Mouse (Mus musculus) heart, embryonic 15.5 days (tissue): Measurements from ENCODE around the gene 1700016K19Rik. TPM values are rescaled to one million over a fixed set of nuclear protein-coding genes. Genes with fewer than 3 reads are reported as not detected.

Experiments
- ATAC-seq: fragments of 200-750 bp; cut with Nextera tagmentation; replicated peaks from 2 replicates; pipeline ENCODE4 v1.8.0; 2017; ENCODE audit warnings: low read depth, moderate TSS enrichment; ENCODE audit not compliant: insufficient number of reproducible peaks, insufficient read depth, low FRiP score
- H3K27ac ChIP-seq: fragments of 300-500 bp; sonication (generic); 2 replicates; pipeline ENCODE4 v1.5.1; 2015; ENCODE audit warnings: mild to moderate bottlenecking, inconsistent platforms
- H3K27me3 ChIP-seq: fragments of 300-500 bp; sonication (generic); 2 replicates; pipeline ENCODE4 v1.6.1; 2015; ENCODE audit warnings: inconsistent platforms
- H3K36me3 ChIP-seq: fragments of 300-500 bp; sonication (generic); 2 replicates; pipeline ENCODE4 v1.6.1; 2015; ENCODE audit warnings: mild to moderate bottlenecking, inconsistent platforms
- H3K4me1 ChIP-seq: fragments of 300-500 bp; sonication (generic); replicated peaks from 2 replicates; pipeline ENCODE4 v1.6.1; 2015; ENCODE audit warnings: inconsistent platforms
- H3K4me2 ChIP-seq: fragments of 300-500 bp; sonication (generic); 2 replicates; pipeline ENCODE4 v1.6.1; 2015; ENCODE audit warnings: inconsistent platforms, mild to moderate bottlenecking, moderate library complexity
- H3K4me3 ChIP-seq: fragments of 300-500 bp; sonication (generic); 2 replicates; pipeline ENCODE4 v1.5.1; 2015; ENCODE audit warnings: mild to moderate bottlenecking, inconsistent platforms
- H3K9ac ChIP-seq: fragments of 300-500 bp; sonication (generic); 2 replicates; pipeline ENCODE4 v1.6.1; 2015; ENCODE audit warnings: mild to moderate bottlenecking, inconsistent platforms
- H3K9me3 ChIP-seq: fragments of 300-500 bp; sonication (generic); replicated peaks from 2 replicates; pipeline ENCODE4 v1.6.1; 2016; ENCODE audit warnings: inconsistent platforms
- WGBS: fragments of 180-500 bp; shearing (Covaris S2); methylation state at CpG from one replicate; pipeline ENCODE4 v1.1.7; 2015; ENCODE audit warnings: mixed read lengths; 5-methylcytosine and 5-hydroxymethylcytosine counted together
- polyA plus RNA-seq: library from polyadenylated mRNA; unstranded; fragments of >200 nt; fragmentation: Nextera tagmentation; extraction: Ambion mirVana; gene quantifications from 2 replicates; pipeline ENCODE4 v1.2.1, GENCODE M21; 2015

1700016K19Rik gene
- polyA plus RNA-seq, 1 experiment from 2014 or later: 0.18 TPM

GRCm38 (mm10) chr11:76037581-76038294, 38.0 kb downstream of the 1700016K19Rik start:
- 40% methylated on average over 6 of the region's 6 CpGs for WGBS
- no peak for ATAC-seq
- Histone ChIP-seq H3K27me3 (no peaks in the 10 kb centered on the region), H3K4me1 (peaks cover 15% of the 10 kb centered on the region), H3K4me2 (no peak overlapping the region), H3K27ac (no peak overlapping the region), H3K9ac (no peak overlapping the region), H3K4me3 (no peak overlapping the region), H3K9me3 (no peaks in the 10 kb centered on the region), H3K36me3 (no peaks in the 10 kb centered on the region)

- Histone ChIP-seq H3K4me2 (no peak overlapping the region), H3K27ac (no peak overlapping the region), H3K27me3 (no peaks in the 10 kb centered on the region), H3K4me3 (no peak overlapping the region), H3K36me3 (no peaks in the 10 kb centered on the region), H3K4me1 (peaks cover 20% of the 10 kb centered on the region), H3K9me3 (no peaks in the 10 kb centered on the region), H3K9ac (no peak overlapping the region)
- WGBS: 77% methylated on average over 3 of the region's 3 CpGs
- ATAC-seq: no peak
These were observed 39.8 kb downstream of the 1700016K19Rik start for GRCm38 (mm10) chr11:76039271-76040053.

GRCm38 (mm10) chr11:76040106-76040505, 40.4 kb downstream of the 1700016K19Rik start:
- Histone ChIP-seq H3K27ac (no peak overlapping the region), H3K9me3 (no peaks in the 10 kb centered on the region), H3K4me1 (peaks cover 20% of the 10 kb centered on the region), H3K27me3 (no peaks in the 10 kb centered on the region), H3K4me3 (no peak overlapping the region), H3K9ac (no peak overlapping the region), H3K4me2 (no peak overlapping the region), H3K36me3 (no peaks in the 10 kb centered on the region)
- WGBS: 81% methylated on average over 8 of the region's 8 CpGs
- ATAC-seq: no peak

GRCm38 (mm10) chr11:76040761-76041376, 41.2 kb downstream of the 1700016K19Rik start:
- Histone ChIP-seq H3K27me3 (no peaks in the 10 kb centered on the region), H3K27ac (no peak overlapping the region)
- WGBS: 81% methylated on average over 4 of the region's 4 CpGs

GRCm38 (mm10) chr11:76042041-76042638, 42.4 kb downstream of the 1700016K19Rik start:
- no peaks in the 10 kb centered on the region for H3K9me3 ChIP-seq
- no peaks in the 10 kb centered on the region for H3K36me3 ChIP-seq
- H3K4me3 ChIP-seq: no peak overlapping the region
- peaks cover 20% of the 10 kb centered on the region for H3K4me1 ChIP-seq
- H3K27me3 ChIP-seq: no peaks in the 10 kb centered on the region
- no peak overlapping the region for H3K4me2 ChIP-seq
- peak overlapping the region; percentile 57 for H3K27ac ChIP-seq
- H3K9ac ChIP-seq: no peak overlapping the region
- ATAC-seq: no peak
- 51% methylated on average over 10 of the region's 10 CpGs for WGBS

More at GRCm38 (mm10) chr11:76040761-76041376, 41.2 kb downstream of the 1700016K19Rik start:
- H3K4me2 ChIP-seq: no peak overlapping the region
- no peaks in the 10 kb centered on the region for H3K9me3 ChIP-seq
- H3K4me1 ChIP-seq: peaks cover 20% of the 10 kb centered on the region
- ATAC-seq: no peak
- H3K36me3 ChIP-seq: no peaks in the 10 kb centered on the region
- H3K9ac ChIP-seq: no peak overlapping the region
- H3K4me3 ChIP-seq: no peak overlapping the region

GRCm38 (mm10) chr11:76042882-76043281, 43.2 kb downstream of the 1700016K19Rik start:
- H3K9ac ChIP-seq: no peak overlapping the region
- WGBS: 14% methylated on average over 5 of the region's 5 CpGs
- ATAC-seq: peak; percentile 71; the same call in 1 of the 2 replicates
- H3K4me2 ChIP-seq: no peak overlapping the region
- no peak overlapping the region for H3K4me3 ChIP-seq
- H3K9me3 ChIP-seq: no peaks in the 10 kb centered on the region
- H3K27ac ChIP-seq: peak overlapping the region; percentile 57
- H3K27me3 ChIP-seq: no peaks in the 10 kb centered on the region
- H3K4me1 ChIP-seq: peaks cover 20% of the 10 kb centered on the region
- no peaks in the 10 kb centered on the region for H3K36me3 ChIP-seq

- Histone ChIP-seq H3K9ac (no peak overlapping the region), H3K27me3 (no peaks in the 10 kb centered on the region), H3K4me1 (peaks cover 20% of the 10 kb centered on the region), H3K27ac (no peak overlapping the region), H3K9me3 (no peaks in the 10 kb centered on the region), H3K4me3 (no peak overlapping the region), H3K36me3 (no peaks in the 10 kb centered on the region), H3K4me2 (no peak overlapping the region)
- 83% methylated on average over 6 of the region's 6 CpGs for WGBS
- ATAC-seq: no peak
These were observed 44.8 kb downstream of the 1700016K19Rik start for GRCm38 (mm10) chr11:76044468-76044867.

GRCm38 (mm10) chr11:76045367-76045766, 45.7 kb downstream of the 1700016K19Rik start:
- Histone ChIP-seq H3K27ac (0 out of 2 replicates have a peak overlapping the region, but pooled peaks have one; percentile 18), H3K4me2 (no peak overlapping the region), H3K4me1 (peaks cover 20% of the 10 kb centered on the region), H3K36me3 (no peaks in the 10 kb centered on the region), H3K9ac (no peak overlapping the region), H3K9me3 (no peaks in the 10 kb centered on the region), H3K27me3 (no peaks in the 10 kb centered on the region), H3K4me3 (no peak overlapping the region)
- ATAC-seq: no peak
- 67% methylated on average over 6 of the region's 6 CpGs for WGBS

GRCm38 (mm10) chr11:76050509-76050908, 50.8 kb downstream of the 1700016K19Rik start:
- H3K27ac ChIP-seq: no peak overlapping the region
- 45% methylated on average over 3 of the region's 3 CpGs for WGBS
- ATAC-seq: no peak

GRCm38 (mm10) chr11:76050967-76051512, 51.3 kb downstream of the 1700016K19Rik start:
- Histone ChIP-seq H3K4me3 (no peak overlapping the region), H3K9ac (no peak overlapping the region), H3K27ac (no peak overlapping the region), H3K27me3 (no peaks in the 10 kb centered on the region), H3K4me2 (no peak overlapping the region), H3K9me3 (no peaks in the 10 kb centered on the region), H3K36me3 (no peaks in the 10 kb centered on the region), H3K4me1 (no peaks in the 10 kb centered on the region)
- no peak for ATAC-seq
- 72% methylated on average over 5 of the region's 5 CpGs for WGBS

More at GRCm38 (mm10) chr11:76050509-76050908, 50.8 kb downstream of the 1700016K19Rik start:
- Histone ChIP-seq H3K4me2 (no peak overlapping the region), H3K9me3 (no peaks in the 10 kb centered on the region), H3K9ac (no peak overlapping the region), H3K4me1 (no peaks in the 10 kb centered on the region), H3K27me3 (no peaks in the 10 kb centered on the region), H3K36me3 (no peaks in the 10 kb centered on the region), H3K4me3 (no peak overlapping the region)

- Histone ChIP-seq H3K9ac (no peak overlapping the region), H3K4me1 (no peaks in the 10 kb centered on the region), H3K27me3 (no peaks in the 10 kb centered on the region), H3K4me2 (no peak overlapping the region), H3K36me3 (no peaks in the 10 kb centered on the region), H3K9me3 (no peaks in the 10 kb centered on the region), H3K4me3 (no peak overlapping the region), H3K27ac (no peak overlapping the region)
- 87% methylated on average over 5 of the region's 5 CpGs for WGBS
- ATAC-seq: no peak
These were observed 52.8 kb downstream of the 1700016K19Rik start for GRCm38 (mm10) chr11:76052496-76052895.
